Comparison of ENCODE assay signal across 8 mouse cellular contexts in the genomic region with DNA sequence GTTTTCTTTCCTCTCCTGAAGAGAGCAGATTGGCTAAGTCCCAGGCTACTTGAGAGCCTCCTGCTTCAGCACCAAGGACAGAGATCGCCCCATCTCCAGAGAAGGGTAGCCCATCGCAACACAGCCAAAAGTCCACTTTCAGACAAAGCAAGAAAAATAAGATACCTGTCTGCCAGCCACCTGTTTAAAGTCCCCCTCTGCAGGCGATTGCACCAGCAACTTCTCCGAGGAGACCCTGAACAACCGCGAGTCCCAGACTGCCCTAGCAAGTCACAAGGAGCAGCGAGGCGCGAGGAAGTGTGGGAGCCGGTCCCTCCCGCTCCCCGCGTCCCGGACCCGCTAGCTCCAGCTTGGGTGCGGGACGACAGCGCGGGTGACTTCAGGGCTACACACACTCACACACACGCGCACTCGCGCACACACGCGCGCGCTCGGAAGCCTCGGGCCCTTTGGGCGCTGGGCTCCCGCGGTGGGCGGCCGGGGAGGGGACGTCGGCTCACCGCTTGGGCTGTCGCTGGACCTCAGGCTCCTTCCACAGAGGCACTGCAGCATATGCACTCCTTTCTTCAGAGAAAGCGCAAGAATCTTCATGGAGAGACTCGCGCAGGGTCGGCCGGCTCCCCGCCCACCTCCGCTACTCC.
DNase-seq lines count a peak whose midpoint lies in the region; ATAC-seq and TF ChIP-seq lines count a peak whose summit lies in the region.

No protein-coding gene starts in this region.

- H3K27me3 ChIP-seq in ES-Bruce4 (ENCODE audit: control insufficient read depth, insufficient read depth, low read length, poor library complexity, severe bottlenecking), result peaks cover 15% of the 10 kb centered on the region
- peaks cover 35% of the 10 kb centered on the region for H3K27me3 ChIP-seq in limb, embryonic 10.5 days (ENCODE audit: low read depth, poor library complexity, severe bottlenecking)
- H3K27me3 ChIP-seq in midbrain, postnatal 0 days (ENCODE audit: insufficient read depth, low read length), result peaks cover 4% of the 10 kb centered on the region; the same call in 1 of the 2 replicates

- H3K9ac ChIP-seq in ES-Bruce4 (ENCODE audit: low read depth, poor library complexity, severe bottlenecking), result no peak overlapping the region
- H3K9ac ChIP-seq in midbrain, postnatal 0 days (replicated peaks; ENCODE audit: low read length, poor library complexity, severe bottlenecking), result peak overlapping the region; percentile 57

- peak overlapping the region; percentile 37 for H3K4me3 ChIP-seq in ES-Bruce4 (ENCODE audit: low read depth, low read length)
- peak overlapping the region; percentile 67 for H3K4me3 ChIP-seq in limb, embryonic 10.5 days
- peak overlapping the region; percentile 78 for H3K4me3 ChIP-seq in midbrain, postnatal 0 days (ENCODE audit: low read depth, low read length)

- TF ChIP-seq EP300 in ES-Bruce4 (IDR thresholded peaks at IDR 0.05; ENCODE audit: insufficient read depth, low read depth, low read length), result no peak

- H3K27ac ChIP-seq in ES-Bruce4 (ENCODE audit: insufficient read depth, low read length), result no peak overlapping the region
- H3K27ac ChIP-seq in limb, embryonic 10.5 days, result no peak overlapping the region
- no peak overlapping the region for H3K27ac ChIP-seq in midbrain, postnatal 0 days (ENCODE audit: low read depth, low read length)

- under 1% methylated on average over 45 of the region's 45 CpGs for WGBS in limb, embryonic 10.5 days
- under 1% methylated on average over 39 of the region's 45 CpGs for whole genome bisulfite sequencing in midbrain, postnatal 0 days

- ATAC-seq in hematopoietic stem cell, adult 5-6 weeks (replicated peaks in 1 of 2; ENCODE audit: insufficient read depth in 1 of 2, low FRiP score in 2 of 2, low TSS enrichment in 1 of 2, low read depth in 1 of 2, poor library complexity in 2 of 2, severe bottlenecking in 2 of 2), result peak; percentile 64 to 67; a peak in 3 of 4 replicates
- peak; percentile 78 for ATAC-seq in midbrain, postnatal 0 days (ENCODE audit: low FRiP score)
- no peak for ATAC-seq in granulocyte monocyte progenitor cell, adult 5-6 weeks (replicated peaks; ENCODE audit: poor library complexity, severe bottlenecking)

- TF ChIP-seq POLR2A in ES-Bruce4 (IDR thresholded peaks at IDR 0.05; ENCODE audit: insufficient read depth, low read length), result no peak

- H3K4me1 ChIP-seq in ES-Bruce4 (ENCODE audit: control insufficient read depth, insufficient read depth, low read length), result no peaks in the 10 kb centered on the region
- H3K4me1 ChIP-seq in limb, embryonic 10.5 days, result peaks cover 14% of the 10 kb centered on the region
- H3K4me1 ChIP-seq in midbrain, postnatal 0 days (ENCODE audit: insufficient read depth, low read length), result no peaks in the 10 kb centered on the region

- peak; percentile 4 to 22 for DNase-seq in cerebellum, adult 18-20 months
- DNase-seq in cerebellum, adult 9-10 months, result no peak
- peak; percentile 86 for DNase-seq in embryo, embryonic 10.5 days (ENCODE audit: low spot score)
- DNase-seq in limb, embryonic 10.5 days (ENCODE audit: low spot score), result peak; percentile 84
- DNase-seq in midbrain, postnatal 0 days (ENCODE audit: low spot score), result peak; percentile 33

- H3K4me2 ChIP-seq in midbrain, postnatal 0 days (ENCODE audit: low read depth, low read length, poor library complexity, severe bottlenecking), result peak overlapping the region; percentile 99

- H3K36me3 ChIP-seq in ES-Bruce4 (ENCODE audit: control insufficient read depth, insufficient read depth, low read length, poor library complexity, severe bottlenecking), result no peaks in the 10 kb centered on the region
- no peaks in the 10 kb centered on the region for H3K36me3 ChIP-seq in limb, embryonic 10.5 days
- no peaks in the 10 kb centered on the region for H3K36me3 ChIP-seq in midbrain, postnatal 0 days (ENCODE audit: insufficient read depth, low read length)

- no peak for TF ChIP-seq CTCF in ES-Bruce4 (IDR thresholded peaks at IDR 0.05; ENCODE audit: low read depth, low read length)
- no peak for TF ChIP-seq CTCF in midbrain, postnatal 0 days (IDR thresholded peaks at IDR 0.05)

- H3K9me3 ChIP-seq in ES-Bruce4 (replicated peaks; ENCODE audit: control insufficient read depth, insufficient read depth, low read length, poor library complexity, severe bottlenecking), result no peaks in the 10 kb centered on the region
- H3K9me3 ChIP-seq in limb, embryonic 10.5 days (replicated peaks), result no peaks in the 10 kb centered on the region
- no peaks in the 10 kb centered on the region for H3K9me3 ChIP-seq in midbrain, postnatal 0 days (ENCODE audit: low read length)
